10 mouse cellular contexts compared by ENCODE assay signal in the genomic region with DNA sequence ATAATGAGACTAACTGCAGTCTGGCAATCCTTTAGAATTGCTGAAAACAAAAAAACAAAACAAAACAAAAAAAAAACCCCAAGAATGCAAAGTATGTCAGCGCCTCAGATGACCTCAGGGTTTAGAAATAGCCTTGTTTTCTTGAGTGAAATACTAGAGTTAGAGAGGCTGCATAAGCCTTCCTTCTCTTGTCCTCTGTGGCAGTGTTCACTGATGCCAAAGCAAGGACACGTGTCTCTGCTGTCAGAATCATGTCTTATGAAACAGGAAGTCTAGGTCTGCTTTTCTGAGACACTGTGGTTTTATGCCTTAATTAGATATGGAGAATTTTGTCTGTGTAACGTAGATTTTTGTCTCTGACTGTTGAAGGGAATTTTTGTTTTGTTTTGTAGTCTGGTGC.
DNase-seq lines count a peak whose midpoint lies in the region; ATAC-seq and TF ChIP-seq lines count a peak whose summit lies in the region.
"Had no signal": no experiment of that assay in that cellular context is flagged by ENCODE, and none has a peak within 500 bp of the region (broad histone marks: within the 10 kb centered on the region; RNA-seq: fewer than 3 reads in every experiment).

No protein-coding gene starts in this region.

- no peak for TF ChIP-seq POLR2A in embryonic fibroblast, embryonic 13.5 days (IDR thresholded peaks at IDR 0.05; ENCODE audit: low read depth, low read length)

- intact Hi-C loops in left cerebral cortex, adult 2 months (cut with DNase I): no loop called here

- no peak overlapping the region for H3K4me3 ChIP-seq in left cerebral cortex, adult 2 months
- no peak overlapping the region for H3K4me3 ChIP-seq in embryonic fibroblast, embryonic 13.5 days (ENCODE audit: insufficient read depth, low read length)
- H3K4me3 ChIP-seq: embryonic facial prominence, embryonic 13.5 days had no signal

- peak; percentile 12 for DNase-seq in adrenal gland, adult 8-10 months
- no peak for DNase-seq in adrenal gland, adult 18-20 months (ENCODE audit: low spot score in 2 of 2)
- no peak for DNase-seq in left cerebral cortex, adult 2 months (ENCODE audit: extremely low spot score in 1 of 2, low spot score in 2 of 2)
- DNase-seq in left cerebral cortex, adult 8-10 months (ENCODE audit: low spot score in 2 of 2): no peak
- no peak for DNase-seq in layer of hippocampus, adult 18-20 months (ENCODE audit: low spot score in 2 of 2)
- DNase-seq in urinary bladder, postnatal 4 days (ENCODE audit: low spot score in 2 of 2): no peak

- H3K4me1 ChIP-seq in embryonic fibroblast, embryonic 13.5 days (ENCODE audit: control insufficient read depth, insufficient read depth, low read length): peaks cover 4% of the 10 kb centered on the region

- TF ChIP-seq CTCF in left cerebral cortex, adult 2 months (IDR thresholded peaks at IDR 0.05): no peak
- no peak for TF ChIP-seq CTCF in embryonic fibroblast, embryonic 13.5 days (IDR thresholded peaks at IDR 0.05; ENCODE audit: borderline replicate concordance, insufficient read depth, low read length)

- peak overlapping the region; percentile 40; the same call in 1 of the 2 replicates for H3K27ac ChIP-seq in left cerebral cortex, adult 2 months
- H3K27ac ChIP-seq in embryonic fibroblast, embryonic 13.5 days (ENCODE audit: insufficient read depth, low read length): peak overlapping the region; percentile 65; the same call in 1 of the 2 replicates
- H3K27ac ChIP-seq: embryonic facial prominence, embryonic 13.5 days; liver, embryonic 14.5 days had no signal

- ATAC-seq in neutrophil, adult 5-6 weeks (ENCODE audit: extremely low read depth, insufficient number of reproducible peaks, low FRiP score, poor library complexity, severe bottlenecking): peak; percentile 87
